Mouse (Mus musculus) E14TG2a.4 (cell line): ENCODE results near the gene I0C0044D17Rik.

Experiments
- CTCF ChIP-seq: conservative IDR thresholded peaks from 2 replicates; pipeline ENCODE4 v1.5.1; 2014; ENCODE audit warnings: low read length
- NANOG ChIP-seq: IDR thresholded peaks from 2 replicates; pipeline ENCODE4 v1.6.1; 2014; ENCODE audit warnings: borderline replicate concordance, low read length, mixed read lengths
- POU5F1 ChIP-seq: IDR thresholded peaks from 2 replicates; pipeline ENCODE4 v1.6.1; 2014; ENCODE audit warnings: low read length, borderline replicate concordance

DNA sequence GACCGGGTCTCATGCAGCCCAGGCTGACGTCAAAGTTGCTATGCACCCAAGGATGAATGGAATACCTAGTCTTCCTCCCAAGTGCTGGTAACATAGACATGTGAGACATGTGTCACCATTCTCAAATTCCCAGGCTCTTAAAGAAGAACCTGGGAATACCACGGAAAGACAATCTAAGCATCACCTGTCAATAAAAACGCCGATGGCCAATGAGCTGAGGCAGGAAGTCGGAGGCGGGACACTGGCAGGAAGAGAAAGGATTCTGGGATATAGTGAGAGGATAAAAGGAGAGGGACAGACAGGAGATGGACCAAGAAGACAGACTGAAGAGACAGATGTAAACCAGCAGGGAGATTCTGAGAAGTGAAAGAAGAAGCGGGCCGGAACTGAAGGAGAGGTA lies 30.2 kb downstream of the I0C0044D17Rik start:
- TF ChIP-seq CTCF, result no peak
- no peak for TF ChIP-seq NANOG
- no peak for TF ChIP-seq POU5F1
